Mouse (Mus musculus): ENCODE data around the gene Rnf144a. TPM values are rescaled to one million over a fixed set of nuclear protein-coding genes. Genes with fewer than 3 reads are reported as not detected.

Rnf144a gene
- polyA plus RNA-seq, 1 experiment from 2014 or later, result 19.2 TPM

GRCm38 (mm10) chr12:26401254-26401653 lies 13.8 kb downstream of the Rnf144a start:
- Histone ChIP-seq H3K4me2 (replicated peaks) (no peak overlapping the region), H3K36me3 (replicated peaks; ENCODE audit: control insufficient read depth, insufficient read depth) (0 out of 2 replicates have a peak, but pooled peaks cover 6% of the 10 kb centered on the region), H3K9me3 (ENCODE audit: control insufficient read depth, low read length) (no peaks in the 10 kb centered on the region), H3K4me3 (replicated peaks; ENCODE audit: low read length) (no peak overlapping the region), H3K27ac (no peak overlapping the region), H3K9ac (no peak overlapping the region), H3K27me3 (ENCODE audit: control insufficient read depth, insufficient read depth, low read length) (no peaks in the 10 kb centered on the region), H3K4me1 (replicated peaks; ENCODE audit: control insufficient read depth, insufficient read depth, low read length) (no peaks in the 10 kb centered on the region)
- no peak for ATAC-seq (ENCODE audit: low FRiP score)
- no peak for DNase-seq (ENCODE audit: low spot score)
- WGBS, result 90% methylated on average over 1 of the region's 1 CpGs

GRCm38 (mm10) chr12:26400762-26401161 lies 14.3 kb downstream of the Rnf144a start:
- WGBS, result 100% methylated on average over 1 of the region's 1 CpGs
- ATAC-seq (ENCODE audit: low FRiP score) (no peak), DNase-seq (ENCODE audit: low spot score) (no peak)
- Histone ChIP-seq H3K27me3 (ENCODE audit: control insufficient read depth, insufficient read depth, low read length) (no peaks in the 10 kb centered on the region), H3K4me3 (replicated peaks; ENCODE audit: low read length) (no peak overlapping the region), H3K4me2 (replicated peaks) (no peak overlapping the region), H3K9me3 (ENCODE audit: control insufficient read depth, low read length) (no peaks in the 10 kb centered on the region), H3K4me1 (replicated peaks; ENCODE audit: control insufficient read depth, insufficient read depth, low read length) (no peaks in the 10 kb centered on the region), H3K36me3 (replicated peaks; ENCODE audit: control insufficient read depth, insufficient read depth) (0 out of 2 replicates have a peak, but pooled peaks cover 6% of the 10 kb centered on the region), H3K27ac (no peak overlapping the region), H3K9ac (no peak overlapping the region)

GRCm38 (mm10) chr12:26399391-26399790 lies 15.7 kb downstream of the Rnf144a start:
- Histone ChIP-seq H3K4me3 (replicated peaks; ENCODE audit: low read length) (no peak overlapping the region), H3K27ac (no peak overlapping the region), H3K9me3 (ENCODE audit: control insufficient read depth, low read length) (no peaks in the 10 kb centered on the region), H3K4me2 (replicated peaks) (no peak overlapping the region), H3K27me3 (ENCODE audit: control insufficient read depth, insufficient read depth, low read length) (no peaks in the 10 kb centered on the region), H3K4me1 (replicated peaks; ENCODE audit: control insufficient read depth, insufficient read depth, low read length) (peaks cover 8% of the 10 kb centered on the region), H3K36me3 (replicated peaks; ENCODE audit: control insufficient read depth, insufficient read depth) (0 out of 2 replicates have a peak, but pooled peaks cover 3% of the 10 kb centered on the region), H3K9ac (no peak overlapping the region)
- ATAC-seq (ENCODE audit: low FRiP score) (no peak), DNase-seq (ENCODE audit: low spot score) (no peak)
- WGBS, result 80% methylated on average over 6 of the region's 6 CpGs

GRCm38 (mm10) chr12:26398597-26398996 lies 16.5 kb downstream of the Rnf144a start:
- Histone ChIP-seq H3K4me2 (replicated peaks) (no peak overlapping the region), H3K9me3 (ENCODE audit: control insufficient read depth, low read length) (no peaks in the 10 kb centered on the region), H3K4me3 (replicated peaks; ENCODE audit: low read length) (no peak overlapping the region), H3K27me3 (ENCODE audit: control insufficient read depth, insufficient read depth, low read length) (no peaks in the 10 kb centered on the region), H3K4me1 (replicated peaks; ENCODE audit: control insufficient read depth, insufficient read depth, low read length) (peaks cover 16% of the 10 kb centered on the region), H3K9ac (no peak overlapping the region), H3K36me3 (replicated peaks; ENCODE audit: control insufficient read depth, insufficient read depth) (no peaks in the 10 kb centered on the region), H3K27ac (no peak overlapping the region)
- WGBS, result 70% methylated on average over 2 of the region's 2 CpGs
- no peak for ATAC-seq (ENCODE audit: low FRiP score)
- no peak for DNase-seq (ENCODE audit: low spot score)

- H3K27ac ChIP-seq, result peak overlapping the region; percentile 67
- H3K36me3 ChIP-seq (replicated peaks; ENCODE audit: control insufficient read depth, insufficient read depth), result no peaks in the 10 kb centered on the region
- DNase-seq (ENCODE audit: low spot score) (no peak), ATAC-seq (ENCODE audit: low FRiP score) (peak; percentile 60; the same call in 1 of the 2 replicates)
- no peaks in the 10 kb centered on the region for H3K27me3 ChIP-seq (ENCODE audit: control insufficient read depth, insufficient read depth, low read length)
- no peak overlapping the region for H3K4me2 ChIP-seq (replicated peaks)
- 52% methylated on average over 13 of the region's 13 CpGs for WGBS
- H3K9ac ChIP-seq, result no peak overlapping the region
- no peaks in the 10 kb centered on the region for H3K9me3 ChIP-seq (ENCODE audit: control insufficient read depth, low read length)
- no peak overlapping the region for H3K4me3 ChIP-seq (replicated peaks; ENCODE audit: low read length)
- H3K4me1 ChIP-seq (replicated peaks; ENCODE audit: control insufficient read depth, insufficient read depth, low read length), result peaks cover 21% of the 10 kb centered on the region
These were observed 20.3 kb downstream of the Rnf144a start for GRCm38 (mm10) chr12:26394485-26395470.

- no peak overlapping the region for H3K4me2 ChIP-seq (replicated peaks)
- H3K4me1 ChIP-seq (replicated peaks; ENCODE audit: control insufficient read depth, insufficient read depth, low read length), result peaks cover 21% of the 10 kb centered on the region
- 87% methylated on average over 5 of the region's 5 CpGs for WGBS
- H3K9ac ChIP-seq, result no peak overlapping the region
- no peak for DNase-seq (ENCODE audit: low spot score)
- no peak overlapping the region for H3K4me3 ChIP-seq (replicated peaks; ENCODE audit: low read length)
- H3K27me3 ChIP-seq (ENCODE audit: control insufficient read depth, insufficient read depth, low read length), result no peaks in the 10 kb centered on the region
- no peak for ATAC-seq (ENCODE audit: low FRiP score)
- no peaks in the 10 kb centered on the region for H3K9me3 ChIP-seq (ENCODE audit: control insufficient read depth, low read length)
- H3K36me3 ChIP-seq (replicated peaks; ENCODE audit: control insufficient read depth, insufficient read depth), result peaks cover 12% of the 10 kb centered on the region
- H3K27ac ChIP-seq, result no peak overlapping the region
These were observed 21.8 kb downstream of the Rnf144a start for GRCm38 (mm10) chr12:26393291-26393690.

GRCm38 (mm10) chr12:26391162-26391561 lies 23.9 kb downstream of the Rnf144a start:
- no peaks in the 10 kb centered on the region for H3K9me3 ChIP-seq (ENCODE audit: control insufficient read depth, low read length)
- no peak overlapping the region for H3K4me3 ChIP-seq (replicated peaks; ENCODE audit: low read length)
- 82% methylated on average over 1 of the region's 1 CpGs for WGBS
- no peak overlapping the region for H3K27ac ChIP-seq
- no peak for DNase-seq (ENCODE audit: low spot score)
- H3K27me3 ChIP-seq (ENCODE audit: control insufficient read depth, insufficient read depth, low read length), result no peaks in the 10 kb centered on the region
- H3K36me3 ChIP-seq (replicated peaks; ENCODE audit: control insufficient read depth, insufficient read depth), result peaks cover 32% of the 10 kb centered on the region
- no peak overlapping the region for H3K9ac ChIP-seq
- H3K4me1 ChIP-seq (replicated peaks; ENCODE audit: control insufficient read depth, insufficient read depth, low read length), result peaks cover 21% of the 10 kb centered on the region
- H3K4me2 ChIP-seq (replicated peaks), result no peak overlapping the region
- ATAC-seq (ENCODE audit: low FRiP score), result no peak

GRCm38 (mm10) chr12:26387523-26387922 lies 27.5 kb downstream of the Rnf144a start:
- DNase-seq (ENCODE audit: low spot score) (no peak), ATAC-seq (ENCODE audit: low FRiP score) (no peak)
- H3K4me1 ChIP-seq (replicated peaks; ENCODE audit: control insufficient read depth, insufficient read depth, low read length), result no peaks in the 10 kb centered on the region
- H3K9me3 ChIP-seq (ENCODE audit: control insufficient read depth, low read length), result no peaks in the 10 kb centered on the region
- H3K4me3 ChIP-seq (replicated peaks; ENCODE audit: low read length), result no peak overlapping the region
- H3K27me3 ChIP-seq (ENCODE audit: control insufficient read depth, insufficient read depth, low read length), result no peaks in the 10 kb centered on the region
- no peak overlapping the region for H3K4me2 ChIP-seq (replicated peaks)
- WGBS, result 71% methylated on average over 6 of the region's 6 CpGs
- H3K36me3 ChIP-seq (replicated peaks; ENCODE audit: control insufficient read depth, insufficient read depth), result peaks cover 50% of the 10 kb centered on the region
- no peak overlapping the region for H3K27ac ChIP-seq
- no peak overlapping the region for H3K9ac ChIP-seq

GRCm38 (mm10) chr12:26386947-26387346 lies 28.1 kb downstream of the Rnf144a start:
- H3K4me3 ChIP-seq (replicated peaks; ENCODE audit: low read length), result no peak overlapping the region
- H3K36me3 ChIP-seq (replicated peaks; ENCODE audit: control insufficient read depth, insufficient read depth), result peaks cover 54% of the 10 kb centered on the region
- H3K27me3 ChIP-seq (ENCODE audit: control insufficient read depth, insufficient read depth, low read length), result no peaks in the 10 kb centered on the region
- no peak overlapping the region for H3K27ac ChIP-seq
- DNase-seq (ENCODE audit: low spot score), result no peak
- no peaks in the 10 kb centered on the region for H3K4me1 ChIP-seq (replicated peaks; ENCODE audit: control insufficient read depth, insufficient read depth, low read length)
- no peak overlapping the region for H3K4me2 ChIP-seq (replicated peaks)
- ATAC-seq (ENCODE audit: low FRiP score), result peak; percentile 27; the same call in 1 of the 2 replicates
- WGBS, result 69% methylated on average over 9 of the region's 9 CpGs
- H3K9ac ChIP-seq, result no peak overlapping the region
- H3K9me3 ChIP-seq (ENCODE audit: control insufficient read depth, low read length), result no peaks in the 10 kb centered on the region
